Mouse (Mus musculus): ENCODE results near the gene Clstn3.
"Not testable (repeated sequence)": the region's sequence is repeated elsewhere in the genome, so short reads cannot be mapped to it uniquely, and the experiment has no call there.

The Clstn3 gene

GRCm38 (mm10) chr6:124448186-124448852 lies 16.3 kb downstream of the Clstn3 start:
- DNase-seq: peak in 1 of 2 experiments; percentile 46

- no peak for DNase-seq
Measured at GRCm38 (mm10) chr6:124447356-124447755, 17.2 kb downstream of the Clstn3 start.

- DNase-seq: no peak
Measured at GRCm38 (mm10) chr6:124446459-124446858, 18.1 kb downstream of the Clstn3 start.

GRCm38 (mm10) chr6:124446024-124446423 lies 18.6 kb downstream of the Clstn3 start:
- no peak for DNase-seq

- DNase-seq: no peak
Measured at GRCm38 (mm10) chr6:124443338-124443737, 21.3 kb downstream of the Clstn3 start.

- no peak for DNase-seq
Measured at GRCm38 (mm10) chr6:124436245-124436644, 28.3 kb downstream of the Clstn3 start.

- no peak for DNase-seq
Measured at GRCm38 (mm10) chr6:124435173-124435572, 29.4 kb downstream of the Clstn3 start.

- DNase-seq: no peak
Measured at GRCm38 (mm10) chr6:124433688-124434324, 30.8 kb downstream of the Clstn3 start.

GRCm38 (mm10) chr6:124430784-124431495 lies 33.7 kb downstream of the Clstn3 start:
- DNase-seq: no peak

GRCm38 (mm10) chr6:124430379-124430778 lies 34.2 kb downstream of the Clstn3 start:
- DNase-seq: no peak

GRCm38 (mm10) chr6:124427791-124428576 lies 36.6 kb downstream of the Clstn3 start:
- DNase-seq: no peak

GRCm38 (mm10) chr6:124427289-124427688 lies 37.3 kb downstream of the Clstn3 start:
- DNase-seq: no peak

GRCm38 (mm10) chr6:124426604-124427003 lies 38.0 kb downstream of the Clstn3 start:
- no peak for DNase-seq

GRCm38 (mm10) chr6:124425523-124425922 lies 39.1 kb downstream of the Clstn3 start:
- DNase-seq: no peak

GRCm38 (mm10) chr6:124425042-124425441 lies 39.6 kb downstream of the Clstn3 start:
- DNase-seq: not testable (repeated sequence)

GRCm38 (mm10) chr6:124424068-124424498 lies 40.5 kb downstream of the Clstn3 start:
- no peak for DNase-seq

- no peak for DNase-seq
Measured at GRCm38 (mm10) chr6:124418686-124419085, 45.9 kb downstream of the Clstn3 start.

- peak; percentile 93 to 95 for DNase-seq
Measured at GRCm38 (mm10) chr6:124415347-124416088, 49.1 kb downstream of the Clstn3 start.

GRCm38 (mm10) chr6:124414927-124415325 lies 49.7 kb downstream of the Clstn3 start, which contains the start of gene Pex5:
Gene Pex5 (minus strand): TSS chr6:124415067.
- peak; percentile 95 to 98 for DNase-seq

GRCm38 (mm10) chr6:124414150-124414926 lies 50.3 kb downstream of the Clstn3 start:
- DNase-seq: peak; percentile 58 to 72

- DNase-seq: no peak
Measured at GRCm38 (mm10) chr6:124413770-124414149, 50.8 kb downstream of the Clstn3 start.
